Mouse (Mus musculus) limb, embryonic 13.5 days (tissue): ENCODE results near the gene Nrp2. TPM values are rescaled to one million over a fixed set of nuclear protein-coding genes. Genes with fewer than 3 reads are reported as not detected.
A peak's percentile ranks its signal among the peaks of the same experiment; 100 is the strongest.

Source experiments
- ATAC-seq: fragments of 200-750 bp; cut with Nextera tagmentation; 2 replicates; pipeline ENCODE4 v1.8.0; 2017; ENCODE audit warnings: low read depth, moderate number of reproducible peaks, moderate TSS enrichment; ENCODE audit not compliant: low FRiP score
- H3K27ac ChIP-seq: fragments of 300-500 bp; sonication (generic); 2 replicates; pipeline ENCODE4 v1.5.1; 2015; ENCODE audit warnings: inconsistent platforms, mild to moderate bottlenecking, moderate library complexity
- H3K27me3 ChIP-seq: fragments of 300-500 bp; sonication (generic); 2 replicates; pipeline ENCODE4 v1.6.1; 2015; ENCODE audit warnings: mild to moderate bottlenecking, inconsistent platforms
- H3K36me3 ChIP-seq: fragments of 300-500 bp; sonication (generic); 2 replicates; pipeline ENCODE4 v1.6.1; 2015; ENCODE audit warnings: inconsistent platforms, mild to moderate bottlenecking, moderate library complexity
- H3K4me1 ChIP-seq: fragments of 300-500 bp; sonication (generic); 2 replicates; pipeline ENCODE4 v1.6.1; 2015; ENCODE audit warnings: inconsistent platforms
- H3K4me2 ChIP-seq: fragments of 300-500 bp; sonication (generic); replicated peaks from 2 replicates; pipeline ENCODE4 v1.6.1; 2015; ENCODE audit warnings: inconsistent platforms, mild to moderate bottlenecking, moderate library complexity
- H3K4me3 ChIP-seq: fragments of 300-500 bp; sonication (generic); 2 replicates; pipeline ENCODE4 v1.5.1; 2015; ENCODE audit warnings: moderate library complexity, mild to moderate bottlenecking, inconsistent platforms
- H3K9ac ChIP-seq: fragments of 300-500 bp; sonication (generic); 2 replicates; pipeline ENCODE4 v1.6.1; 2015; ENCODE audit warnings: mild to moderate bottlenecking, inconsistent platforms
- H3K9me3 ChIP-seq: fragments of 300-500 bp; sonication (generic); 2 replicates; pipeline ENCODE4 v1.6.1; 2016; ENCODE audit warnings: inconsistent platforms
- WGBS: fragments of 180-500 bp; shearing (Covaris S2); methylation state at CpG from one replicate; pipeline ENCODE4 v1.1.7; 2015; 5-methylcytosine and 5-hydroxymethylcytosine counted together
- polyA plus RNA-seq: library from polyadenylated mRNA; unstranded; fragments of >200 nt; fragmentation: Nextera tagmentation; extraction: Ambion mirVana; gene quantifications from 2 replicates; pipeline ENCODE4 v1.2.1, GENCODE M21; 2015

Gene Nrp2
- polyA plus RNA-seq, 1 experiment from 2014 or later, result 39.6 TPM

DNA sequence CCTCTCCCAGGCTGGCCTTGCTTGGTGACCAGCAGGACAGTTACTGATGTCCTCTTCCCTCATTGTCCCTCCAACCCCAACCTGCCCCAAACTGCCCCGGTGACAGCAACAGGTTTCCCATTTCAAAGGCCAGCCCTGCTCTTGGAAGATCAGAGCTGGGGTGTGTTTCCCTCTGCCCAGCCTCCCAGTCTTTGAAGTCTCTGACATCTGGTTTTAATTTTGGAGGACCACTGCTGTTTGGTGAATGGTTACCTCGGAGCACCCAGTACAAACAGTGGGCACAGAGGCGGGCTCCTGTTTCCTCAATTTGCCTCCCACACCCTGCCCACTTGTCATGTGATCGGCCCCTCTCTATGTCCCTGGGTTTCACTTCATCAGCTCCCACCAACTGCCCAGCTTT lies 63.7 kb downstream of the Nrp2 start:
- 11% methylated on average over 4 of the region's 4 CpGs for WGBS
- Histone ChIP-seq H3K9ac (no peak overlapping the region), H3K27me3 (peaks cover 5% of the 10 kb centered on the region; the same call in 1 of the 2 replicates), H3K4me2 (peak overlapping the region; percentile 29), H3K4me1 (peaks cover 53% of the 10 kb centered on the region), H3K9me3 (no peaks in the 10 kb centered on the region), H3K4me3 (no peak overlapping the region), H3K27ac (no peak overlapping the region), H3K36me3 (peaks cover 57% of the 10 kb centered on the region)
- ATAC-seq, result peak; percentile 52; the same call in 1 of the 2 replicates

GRCm38 (mm10) chr1:62767611-62768010 lies 64.5 kb downstream of the Nrp2 start:
- Histone ChIP-seq H3K4me1 (peaks cover 61% of the 10 kb centered on the region), H3K27ac (no peak overlapping the region; the same call in 1 of the 2 replicates)

DNA sequence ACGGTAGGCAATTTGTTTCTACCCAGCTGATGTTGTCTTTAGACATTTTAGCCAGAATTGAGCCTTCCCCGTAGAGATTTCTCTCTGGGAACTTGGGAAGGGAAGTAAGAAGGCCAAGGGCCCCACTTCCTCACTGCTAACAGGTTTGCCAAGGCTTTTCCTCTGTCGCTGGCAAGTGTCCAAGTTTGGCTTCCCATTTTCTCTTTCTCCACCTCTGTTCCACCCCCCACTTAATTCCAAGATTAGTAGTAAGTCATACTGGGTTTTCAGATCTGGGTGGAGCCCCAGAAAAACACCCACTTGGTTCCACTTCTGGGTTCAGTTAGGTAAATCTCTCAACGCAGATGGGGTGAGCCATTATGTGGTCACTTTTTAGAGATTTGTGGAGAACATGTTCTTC lies 67.5 kb downstream of the Nrp2 start:
- Histone ChIP-seq H3K27me3 (no peaks in the 10 kb centered on the region), H3K4me2 (no peak overlapping the region), H3K4me1 (peaks cover 66% of the 10 kb centered on the region), H3K36me3 (peaks cover 55% of the 10 kb centered on the region), H3K9ac (no peak overlapping the region), H3K4me3 (no peak overlapping the region), H3K27ac (no peak overlapping the region), H3K9me3 (no peaks in the 10 kb centered on the region)
- 74% methylated on average over 4 of the region's 4 CpGs for WGBS
- ATAC-seq, result no peak

More at GRCm38 (mm10) chr1:62767611-62768010, 64.5 kb downstream of the Nrp2 start:
- no peaks in the 10 kb centered on the region for H3K9me3 ChIP-seq
- ATAC-seq, result no peak
- H3K4me3 ChIP-seq, result no peak overlapping the region
- no peak overlapping the region for H3K4me2 ChIP-seq
- WGBS, result 79% methylated on average over 9 of the region's 9 CpGs
- H3K27me3 ChIP-seq, result no peaks in the 10 kb centered on the region
- no peak overlapping the region for H3K9ac ChIP-seq
- peaks cover 57% of the 10 kb centered on the region for H3K36me3 ChIP-seq

- H3K36me3 ChIP-seq, result peaks cover 60% of the 10 kb centered on the region
- H3K27me3 ChIP-seq, result no peaks in the 10 kb centered on the region
- peaks cover 52% of the 10 kb centered on the region for H3K4me1 ChIP-seq
- no peaks in the 10 kb centered on the region for H3K9me3 ChIP-seq
- no peak overlapping the region for H3K9ac ChIP-seq
- no peak overlapping the region for H3K4me3 ChIP-seq
- no peak overlapping the region for H3K4me2 ChIP-seq
- ATAC-seq, result no peak
- WGBS, result 74% methylated on average over 4 of the region's 4 CpGs
- no peak overlapping the region; the same call in 1 of the 2 replicates for H3K27ac ChIP-seq
These were observed 69.3 kb downstream of the Nrp2 start for GRCm38 (mm10) chr1:62772391-62772790.

DNA sequence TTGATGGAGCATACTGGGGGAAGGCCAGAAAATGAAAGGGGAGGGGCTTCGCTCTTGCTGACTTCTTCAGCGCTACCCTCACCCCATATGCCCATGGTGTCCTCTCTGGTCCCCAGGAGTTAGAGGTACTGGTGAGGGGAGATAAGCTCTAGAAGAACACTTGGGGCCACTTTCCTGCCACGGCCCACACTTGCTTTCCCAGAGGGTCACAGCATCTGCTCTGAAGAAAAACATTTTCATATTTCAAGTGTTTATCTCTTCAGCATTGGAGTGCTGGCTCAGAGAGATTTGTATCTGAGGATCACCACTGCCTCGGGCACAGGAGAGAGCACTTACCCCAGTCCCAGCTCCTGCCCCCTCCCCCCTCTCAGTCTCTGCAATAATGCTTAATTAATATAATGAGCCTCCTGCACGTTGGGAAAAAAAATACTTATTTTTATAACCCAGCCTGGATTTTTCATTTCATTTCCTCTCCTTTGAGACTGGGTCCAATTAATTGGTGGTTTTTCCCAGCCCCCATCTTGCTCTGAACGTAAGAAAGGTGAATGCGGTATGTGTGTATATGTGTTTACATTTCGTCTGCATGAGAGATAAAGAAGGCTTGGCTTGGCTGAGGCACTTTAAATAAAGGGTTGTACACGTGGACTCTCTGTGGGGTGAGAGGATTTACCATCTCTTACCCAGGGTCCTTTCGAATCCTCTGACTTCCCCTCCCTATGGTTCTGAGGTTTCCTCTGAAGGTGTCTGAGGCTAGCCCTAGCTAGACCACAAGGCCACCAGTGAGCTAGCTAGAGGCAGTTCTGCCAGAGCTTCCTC lies 70.2 kb downstream of the Nrp2 start:
- Histone ChIP-seq H3K9me3 (no peaks in the 10 kb centered on the region), H3K27ac (no peak overlapping the region), H3K36me3 (peaks cover 54% of the 10 kb centered on the region), H3K4me3 (no peak overlapping the region), H3K4me2 (no peak overlapping the region), H3K4me1 (peaks cover 46% of the 10 kb centered on the region), H3K27me3 (no peaks in the 10 kb centered on the region), H3K9ac (no peak overlapping the region)
- 60% methylated on average over 10 of the region's 10 CpGs for WGBS
- no peak for ATAC-seq

DNA sequence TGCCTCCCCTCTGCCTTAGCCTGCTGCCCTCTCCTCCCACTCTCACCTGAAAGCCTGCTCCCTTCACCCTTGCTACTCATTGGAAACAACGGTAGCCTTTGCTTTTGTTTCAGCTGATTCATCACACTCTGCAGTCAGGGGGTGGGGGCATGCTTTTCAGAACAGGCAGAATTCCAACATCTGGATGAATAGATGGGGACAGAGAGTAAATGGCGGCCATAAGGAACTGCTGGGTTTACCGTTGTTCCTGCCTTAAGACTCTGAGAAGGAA lies 70.8 kb downstream of the Nrp2 start:
- Histone ChIP-seq H3K9ac (no peak overlapping the region), H3K9me3 (no peaks in the 10 kb centered on the region), H3K27me3 (no peaks in the 10 kb centered on the region), H3K4me2 (no peak overlapping the region), H3K36me3 (peaks cover 50% of the 10 kb centered on the region), H3K4me1 (peaks cover 46% of the 10 kb centered on the region), H3K27ac (peak overlapping the region; percentile 28; the same call in 1 of the 2 replicates), H3K4me3 (no peak overlapping the region)
- no peak for ATAC-seq
- WGBS, result 56% methylated on average over 3 of the region's 3 CpGs

GRCm38 (mm10) chr1:62774288-62775218 lies 71.5 kb downstream of the Nrp2 start:
- Histone ChIP-seq H3K27ac (no peak overlapping the region), H3K27me3 (peaks cover 2% of the 10 kb centered on the region; the same call in 1 of the 2 replicates), H3K4me3 (no peak overlapping the region), H3K4me2 (no peak overlapping the region), H3K9ac (no peak overlapping the region), H3K4me1 (peaks cover 44% of the 10 kb centered on the region), H3K9me3 (no peaks in the 10 kb centered on the region), H3K36me3 (peaks cover 53% of the 10 kb centered on the region)
- 85% methylated on average over 11 of the region's 11 CpGs for WGBS
- no peak for ATAC-seq

DNA sequence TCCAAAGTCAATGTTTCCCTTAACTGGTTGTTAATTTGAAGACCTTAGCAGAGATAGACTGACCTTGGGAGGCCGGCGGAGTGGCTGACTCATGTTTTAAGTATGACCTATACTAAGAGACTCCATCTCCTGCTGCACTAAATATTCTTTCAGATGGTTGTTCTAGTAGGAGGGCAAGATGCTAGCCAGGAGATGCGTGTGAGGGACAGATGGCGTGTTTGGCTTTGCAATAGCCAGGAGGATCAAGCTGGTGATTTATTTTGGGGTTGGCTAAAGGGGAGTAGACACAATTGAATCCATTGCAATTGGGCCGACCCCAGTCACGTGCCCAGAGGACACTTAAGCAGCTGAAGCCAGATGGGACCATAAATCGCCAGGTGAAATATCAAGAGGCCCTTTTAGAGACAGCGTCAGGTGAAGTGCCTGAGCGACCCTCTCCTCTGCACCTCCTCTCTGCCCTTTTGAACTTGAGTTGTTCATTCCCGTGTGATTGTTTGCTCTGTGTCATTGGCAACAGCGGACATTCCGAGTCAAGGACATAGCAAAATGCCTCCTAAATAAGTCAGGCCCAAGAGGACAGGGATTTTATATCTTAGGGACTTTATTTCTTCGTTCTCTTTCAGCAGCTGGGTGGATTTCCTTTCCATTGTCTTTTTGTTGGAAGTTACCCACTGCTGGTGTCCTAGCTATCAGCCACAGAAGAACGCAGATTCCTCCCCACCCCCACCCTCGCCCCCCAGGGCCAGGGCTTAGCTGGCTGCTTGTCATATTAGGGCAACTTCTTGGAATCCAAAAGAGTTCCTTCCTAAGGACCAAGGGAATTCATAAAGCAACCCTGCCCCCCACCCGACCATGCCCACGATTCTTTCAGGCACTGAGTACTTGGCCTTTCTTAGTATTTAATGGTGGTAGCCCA lies 74.5 kb downstream of the Nrp2 start:
- Histone ChIP-seq H3K9me3 (no peaks in the 10 kb centered on the region), H3K4me2 (no peak overlapping the region), H3K27ac (no peak overlapping the region), H3K9ac (no peak overlapping the region), H3K4me3 (no peak overlapping the region), H3K36me3 (peaks cover 52% of the 10 kb centered on the region), H3K4me1 (peaks cover 29% of the 10 kb centered on the region), H3K27me3 (peaks cover 7% of the 10 kb centered on the region)
- 53% methylated on average over 17 of the region's 17 CpGs for WGBS
- ATAC-seq, result no peak

DNA sequence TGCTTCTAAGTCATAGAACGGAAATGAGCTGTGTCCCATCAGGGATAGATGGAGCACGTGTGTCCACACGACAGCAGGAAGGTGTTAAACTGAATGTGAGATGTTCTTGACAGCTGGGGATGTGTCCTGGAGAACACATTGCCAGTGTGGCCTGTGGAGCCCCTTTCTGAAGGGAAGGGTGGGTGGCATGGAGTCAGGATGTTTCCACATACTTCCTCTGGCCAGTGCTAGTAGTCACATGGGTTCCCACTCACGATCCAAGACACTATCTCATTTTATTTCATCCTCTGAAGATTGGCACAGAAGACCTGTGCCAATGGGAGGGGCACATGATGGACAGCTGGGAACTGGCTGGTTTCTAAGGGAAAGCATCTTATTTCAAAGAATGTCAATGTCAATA lies 75.8 kb downstream of the Nrp2 start:
- Histone ChIP-seq H3K27ac (no peak overlapping the region), H3K36me3 (peaks cover 55% of the 10 kb centered on the region), H3K27me3 (peaks cover 7% of the 10 kb centered on the region), H3K9ac (no peak overlapping the region), H3K4me1 (peaks cover 18% of the 10 kb centered on the region), H3K4me3 (no peak overlapping the region), H3K9me3 (no peaks in the 10 kb centered on the region), H3K4me2 (no peak overlapping the region)
- 67% methylated on average over 4 of the region's 4 CpGs for WGBS
- no peak for ATAC-seq

DNA sequence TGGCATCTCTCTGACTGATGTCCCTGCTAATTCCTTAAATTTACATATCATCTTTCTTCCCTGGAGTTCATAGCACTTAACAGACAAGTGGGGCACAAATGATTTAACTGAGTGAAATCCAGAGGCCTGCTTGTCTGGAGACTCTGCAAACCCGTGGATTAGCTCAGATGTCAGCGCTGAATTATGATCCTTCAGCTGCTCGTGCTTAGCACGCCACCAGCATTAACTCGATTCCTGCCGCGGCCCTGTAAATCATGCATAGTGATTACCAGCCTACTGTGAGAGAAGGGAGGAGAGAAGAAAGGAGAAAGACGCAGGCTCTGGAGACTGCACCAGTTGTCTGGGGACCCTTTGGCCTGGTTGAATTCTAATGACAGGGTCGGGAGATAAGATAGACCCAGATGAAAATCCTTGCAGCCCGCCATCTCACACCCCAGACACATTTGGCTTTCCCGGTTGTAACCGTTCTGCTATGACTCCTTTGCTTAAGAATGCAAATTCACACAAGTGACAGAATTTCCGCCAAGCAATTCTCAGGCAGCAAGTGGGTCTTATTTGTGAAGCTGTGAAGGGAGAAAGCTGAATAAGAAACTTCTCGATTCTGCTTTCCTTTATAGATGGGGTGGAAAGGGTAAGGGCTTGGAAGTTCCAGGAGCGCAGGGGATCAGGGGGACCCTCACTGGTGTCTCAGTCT lies 77.1 kb downstream of the Nrp2 start:
- no peak overlapping the region for H3K9ac ChIP-seq
- no peak overlapping the region for H3K4me2 ChIP-seq
- peaks cover 52% of the 10 kb centered on the region for H3K36me3 ChIP-seq
- H3K4me1 ChIP-seq, result peaks cover 21% of the 10 kb centered on the region
- ATAC-seq, result peak; percentile 25; the same call in 1 of the 2 replicates
- peaks cover 7% of the 10 kb centered on the region for H3K27me3 ChIP-seq
- WGBS, result 17% methylated on average over 15 of the region's 15 CpGs
- no peak overlapping the region; the same call in 1 of the 2 replicates for H3K27ac ChIP-seq
- H3K4me3 ChIP-seq, result no peak overlapping the region
- no peaks in the 10 kb centered on the region for H3K9me3 ChIP-seq

- WGBS, result 87% methylated on average over 2 of the region's 2 CpGs
These were observed 79.1 kb downstream of the Nrp2 start for GRCm38 (mm10) chr1:62782155-62782554.

More at GRCm38 (mm10) chr1:62782155-62782554, 79.1 kb downstream of the Nrp2 start:
- no peak for ATAC-seq
- H3K4me2 ChIP-seq, result no peak overlapping the region
- no peaks in the 10 kb centered on the region for H3K9me3 ChIP-seq
- no peak overlapping the region for H3K27ac ChIP-seq
- no peak overlapping the region for H3K9ac ChIP-seq
- no peak overlapping the region for H3K4me3 ChIP-seq
- H3K4me1 ChIP-seq, result peaks cover 20% of the 10 kb centered on the region
- H3K36me3 ChIP-seq, result peaks cover 57% of the 10 kb centered on the region
- peaks cover 7% of the 10 kb centered on the region for H3K27me3 ChIP-seq
